Comparison of ENCODE assay signal across 28 mouse cellular contexts in genomic region chr2:137758389-137758788, GRCm38 (mm10).
"Had no signal": no experiment of that assay in that cellular context is flagged by ENCODE, and none has a peak within 500 bp of the region (broad histone marks: within the 10 kb centered on the region; RNA-seq: fewer than 3 reads in every experiment).

No protein-coding gene starts in this region.

- ATAC-seq: hindbrain, postnatal 0 days; intestine, embryonic 16.5 days had no signal

- H3K4me2 ChIP-seq: heart, embryonic 11.5 days; heart, embryonic 13.5 days; heart, embryonic 15.5 days; hindbrain, embryonic 13.5 days; hindbrain, embryonic 15.5 days; kidney, embryonic 15.5 days; limb, embryonic 12.5 days; liver, embryonic 11.5 days; liver, embryonic 13.5 days had no signal

- H3K4me1 ChIP-seq: liver, embryonic 13.5 days had no signal

- H3K27me3 ChIP-seq: heart, embryonic 13.5 days; heart, embryonic 15.5 days; hindbrain, embryonic 15.5 days; kidney, embryonic 15.5 days; limb, embryonic 12.5 days; liver, embryonic 13.5 days had no signal

- H3K4me3 ChIP-seq: gastrocnemius, adult 2 months; heart, adult 2 months; heart, embryonic 13.5 days; heart, embryonic 15.5 days; hindbrain, embryonic 13.5 days; hindbrain, embryonic 15.5 days; kidney, embryonic 15.5 days; layer of hippocampus, adult 2 months; left cerebral cortex, adult 2 months; limb, embryonic 10.5 days; limb, embryonic 12.5 days; liver, embryonic 13.5 days had no signal

- H3K9me3 ChIP-seq: heart, embryonic 13.5 days; heart, embryonic 15.5 days; hindbrain, embryonic 13.5 days; hindbrain, embryonic 15.5 days; kidney, embryonic 15.5 days; limb, embryonic 10.5 days; limb, embryonic 12.5 days; liver, embryonic 13.5 days had no signal

- H3K36me3 ChIP-seq: heart, embryonic 13.5 days; heart, embryonic 15.5 days; hindbrain, embryonic 13.5 days; hindbrain, embryonic 15.5 days; kidney, embryonic 15.5 days; limb, embryonic 10.5 days; limb, embryonic 12.5 days; liver, embryonic 13.5 days had no signal

- H3K27ac ChIP-seq: gastrocnemius, adult 2 months; heart, adult 2 months; heart, embryonic 13.5 days; heart, embryonic 15.5 days; hindbrain, embryonic 13.5 days; hindbrain, embryonic 15.5 days; hindbrain, postnatal 0 days; kidney, embryonic 15.5 days; kidney, postnatal 0 days; layer of hippocampus, adult 2 months; left cerebral cortex, adult 2 months; limb, embryonic 10.5 days; limb, embryonic 12.5 days; liver, embryonic 13.5 days had no signal

- H3K9ac ChIP-seq: heart, embryonic 13.5 days; heart, embryonic 15.5 days; hindbrain, embryonic 13.5 days; hindbrain, embryonic 15.5 days; kidney, embryonic 15.5 days; limb, embryonic 12.5 days; liver, embryonic 13.5 days had no signal

- DNase-seq: gastrocnemius, adult 2 months; gastrocnemius, postnatal 14 days; gastrocnemius, postnatal 36 days; heart, adult 11 months; heart, adult 2 months; heart, postnatal 14 days; heart, postnatal 36 days; kidney, adult 11 months; kidney, adult 2 months; kidney, adult 9 months; kidney, postnatal 14 days; kidney, postnatal 36 days; liver; liver, embryonic 13.5 days had no signal
